Mouse (Mus musculus): Measurements from ENCODE around the gene Psen1. TPM values are rescaled to one million over a fixed set of nuclear protein-coding genes. Genes with fewer than 3 reads are reported as not detected.

Psen1 gene
- polyA plus RNA-seq (2014; fragmentation: Illumina TruSeq; extraction: RNeasy Lipid Tissue Mini Kit (QIAGEN cat#74804); ENCODE audit: low read depth, low replicate concordance) = 14.8 TPM

GRCm38 (mm10) chr12:83687934-83688315 lies at the start of gene Psen1:
TSS of gene Psen1 (plus strand) at chr12:83688152.

GRCm38 (mm10) chr12:83763311-83764043 lies 75.5 kb downstream of the Psen1 start, which contains the start of gene Papln:
TSS of gene Papln (plus strand) at chr12:83763634.

Other genes starting within 250 kb of the Psen1 start
- gene Dpf3, start 200.4 kb upstream of the Psen1 start, polyA plus RNA-seq (2014; fragmentation: Illumina TruSeq; extraction: RNeasy Lipid Tissue Mini Kit (QIAGEN cat#74804); ENCODE audit: low read depth, low replicate concordance) = 2.6 TPM
- gene Dcaf4, start 167.7 kb upstream of the Psen1 start, polyA plus RNA-seq (2014; fragmentation: Illumina TruSeq; extraction: RNeasy Lipid Tissue Mini Kit (QIAGEN cat#74804); ENCODE audit: low read depth, low replicate concordance) = 0.64 TPM
- 13.9 TPM for gene Zfyve1, start 90.9 kb upstream of the Psen1 start, polyA plus RNA-seq (2014; fragmentation: Illumina TruSeq; extraction: RNeasy Lipid Tissue Mini Kit (QIAGEN cat#74804); ENCODE audit: low read depth, low replicate concordance)
- 95.6 TPM for gene Rbm25, start 56.9 kb upstream of the Psen1 start, polyA plus RNA-seq (2014; fragmentation: Illumina TruSeq; extraction: RNeasy Lipid Tissue Mini Kit (QIAGEN cat#74804); ENCODE audit: low read depth, low replicate concordance)
- gene Papln, start 75.5 kb downstream of the Psen1 start, polyA plus RNA-seq (2014; fragmentation: Illumina TruSeq; extraction: RNeasy Lipid Tissue Mini Kit (QIAGEN cat#74804); ENCODE audit: low read depth, low replicate concordance) = not detected
- gene Numb, start 233.8 kb downstream of the Psen1 start, polyA plus RNA-seq (2014; fragmentation: Illumina TruSeq; extraction: RNeasy Lipid Tissue Mini Kit (QIAGEN cat#74804); ENCODE audit: low read depth, low replicate concordance) = 17.6 TPM

Measured in liver, adult 10 weeks (tissue).